Mouse (Mus musculus) embryo, embryonic 10.5 days (tissue): ENCODE data around the gene Siah3.

Source experiments
- DNase-seq: peaks from one replicate; pipeline ENCODE4 v3.0.0-alpha.2; 2015; ENCODE audit warnings: low spot score

The Siah3 gene

GRCm38 (mm10) chr14:75468941-75469340, 13.2 kb downstream of the Siah3 start:
- no peak for DNase-seq

GRCm38 (mm10) chr14:75473061-75473930, 17.5 kb downstream of the Siah3 start:
- DNase-seq: peak; percentile 28

GRCm38 (mm10) chr14:75475887-75476286, 20.1 kb downstream of the Siah3 start:
- no peak for DNase-seq

GRCm38 (mm10) chr14:75482231-75483175, 26.7 kb downstream of the Siah3 start:
- DNase-seq: no peak

- no peak for DNase-seq
These were observed 27.4 kb downstream of the Siah3 start for GRCm38 (mm10) chr14:75483176-75483546.

GRCm38 (mm10) chr14:75487932-75488331, 32.1 kb downstream of the Siah3 start:
- no peak for DNase-seq

GRCm38 (mm10) chr14:75493555-75494194, 37.9 kb downstream of the Siah3 start:
- DNase-seq: no peak

GRCm38 (mm10) chr14:75494926-75495325, 39.1 kb downstream of the Siah3 start:
- peak; percentile 81 for DNase-seq

- peak; percentile 70 for DNase-seq
These were observed 45.8 kb downstream of the Siah3 start for GRCm38 (mm10) chr14:75501501-75501990.

- no peak for DNase-seq
These were observed 46.7 kb downstream of the Siah3 start for GRCm38 (mm10) chr14:75502446-75502845.

- no peak for DNase-seq
These were observed 48.5 kb downstream of the Siah3 start for GRCm38 (mm10) chr14:75504255-75504654.

- DNase-seq: peak; percentile 72
These were observed 49.5 kb downstream of the Siah3 start for GRCm38 (mm10) chr14:75505126-75505840.

- no peak for DNase-seq
These were observed 50.5 kb downstream of the Siah3 start for GRCm38 (mm10) chr14:75506246-75506645.

- DNase-seq: no peak
These were observed 54.3 kb downstream of the Siah3 start for GRCm38 (mm10) chr14:75510125-75510524.

GRCm38 (mm10) chr14:75512946-75513345, 57.2 kb downstream of the Siah3 start:
- no peak for DNase-seq

- DNase-seq: no peak
These were observed 60.4 kb downstream of the Siah3 start for GRCm38 (mm10) chr14:75516161-75516560.

- DNase-seq: no peak
These were observed 61.3 kb downstream of the Siah3 start for GRCm38 (mm10) chr14:75516917-75517595.

GRCm38 (mm10) chr14:75518196-75518887, 62.6 kb downstream of the Siah3 start:
- no peak for DNase-seq

- DNase-seq: no peak
These were observed 63.1 kb downstream of the Siah3 start for GRCm38 (mm10) chr14:75518899-75519298.

- DNase-seq: no peak
These were observed 63.9 kb downstream of the Siah3 start for GRCm38 (mm10) chr14:75519668-75520067.
